Mouse (Mus musculus) brown adipose tissue, adult 24 weeks (tissue): Measurements from ENCODE around the gene Fry. TPM values are rescaled to one million over a fixed set of nuclear protein-coding genes. Genes with fewer than 3 reads are reported as not detected.

Source experiments
- H3K27ac ChIP-seq: fragments of 200-500 bp; replicated peaks from 2 replicates; pipeline ENCODE4 v1.5.1; 2012; ENCODE audit warnings: low read depth, mild to moderate bottlenecking, low read length
- H3K4me1 ChIP-seq: fragments of 200-500 bp; 2 replicates; pipeline ENCODE4 v1.6.1; 2012; ENCODE audit warnings: low read length, mixed read lengths; ENCODE audit not compliant: control insufficient read depth, insufficient read depth, insufficient read length
- H3K4me3 ChIP-seq: fragments of 200-500 bp; 2 replicates; pipeline ENCODE4 v1.5.1; 2012; ENCODE audit warnings: low read depth, mild to moderate bottlenecking, low read length, moderate library complexity; ENCODE audit not compliant: insufficient read depth
- polyA plus RNA-seq: library from polyadenylated mRNA; stranded (reverse); fragments of >200 nt; gene quantifications from 2 replicates; pipeline ENCODE4 v1.2.4, GENCODE M21; 2012; ENCODE audit not compliant: missing spikeins, insufficient read depth, insufficient read length

The Fry gene
- polyA plus RNA-seq, 1 experiment: 39.7 TPM

GRCm38 (mm10) chr5:150452004-150452626, 333.7 kb downstream of the Fry start:
- Histone ChIP-seq H3K27ac (peak overlapping the region; percentile 19), H3K4me3 (no peak overlapping the region), H3K4me1 (0 out of 2 replicates have a peak, but pooled peaks cover 4% of the 10 kb centered on the region)

DNA sequence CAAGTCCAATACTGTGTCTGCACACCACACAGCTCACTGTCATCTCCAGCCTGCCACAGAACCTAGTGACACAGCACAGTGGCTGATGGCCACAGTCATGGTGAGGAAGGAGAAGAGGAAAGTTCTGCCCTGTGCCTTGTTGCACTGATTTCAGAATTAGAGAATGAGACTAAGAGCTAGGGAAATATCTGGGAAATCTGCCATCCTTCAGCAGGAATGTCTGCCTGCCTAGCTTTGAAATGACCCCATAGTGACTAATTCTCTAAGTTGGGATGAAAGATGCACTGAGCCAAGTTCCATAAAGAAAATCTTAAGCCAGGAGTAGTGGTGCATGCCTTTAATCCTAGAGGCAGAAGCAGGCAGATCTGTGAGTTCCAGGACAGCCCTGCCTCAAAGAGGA, 334.2 kb downstream of the Fry start:
- Histone ChIP-seq H3K27ac (peak overlapping the region; percentile 19; the same call in 1 of the 2 replicates), H3K4me3 (no peak overlapping the region), H3K4me1 (0 out of 2 replicates have a peak, but pooled peaks cover 4% of the 10 kb centered on the region)

GRCm38 (mm10) chr5:150453490-150453889, 335.0 kb downstream of the Fry start:
- H3K27ac ChIP-seq: no peak overlapping the region
- no peak overlapping the region for H3K4me3 ChIP-seq
- peaks cover 7% of the 10 kb centered on the region; the same call in 1 of the 2 replicates for H3K4me1 ChIP-seq

DNA sequence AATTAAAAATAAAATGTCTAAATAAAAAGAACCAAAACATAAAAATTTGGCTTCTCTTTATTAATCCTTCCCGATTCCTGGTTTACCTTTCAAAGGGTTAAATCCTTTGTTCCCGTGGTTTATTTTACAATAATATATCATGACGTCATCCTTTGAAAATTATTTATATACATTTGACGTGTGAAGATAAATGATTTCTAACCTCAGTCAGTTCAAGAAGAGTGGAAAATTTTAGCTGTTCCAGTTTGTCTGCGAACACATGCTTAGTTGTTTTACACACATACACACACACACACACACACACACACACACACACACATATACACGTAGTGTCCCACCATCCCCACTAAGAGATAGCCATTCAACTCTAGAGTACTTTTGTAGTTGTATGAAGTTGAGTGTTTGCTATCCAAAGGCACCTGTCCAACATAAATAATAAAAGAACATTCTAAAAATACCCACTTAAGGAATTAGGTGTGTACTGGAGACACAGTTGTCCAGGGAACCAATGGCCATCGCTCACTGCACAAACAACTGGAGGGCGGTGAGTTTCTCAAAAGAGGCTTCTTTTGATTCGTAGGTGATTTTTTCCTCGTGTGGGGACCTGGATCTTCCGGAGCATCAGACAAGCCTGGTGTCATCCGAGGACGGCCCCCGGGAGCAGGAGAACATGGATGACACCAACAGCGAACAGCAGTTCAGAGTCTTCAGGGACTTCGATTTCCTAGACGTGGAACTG, 338.9 kb downstream of the Fry start:
- H3K4me1 ChIP-seq: peaks cover 5% of the 10 kb centered on the region
- H3K27ac ChIP-seq: peak overlapping the region; percentile 86
- peak overlapping the region; percentile 50 for H3K4me3 ChIP-seq

DNA sequence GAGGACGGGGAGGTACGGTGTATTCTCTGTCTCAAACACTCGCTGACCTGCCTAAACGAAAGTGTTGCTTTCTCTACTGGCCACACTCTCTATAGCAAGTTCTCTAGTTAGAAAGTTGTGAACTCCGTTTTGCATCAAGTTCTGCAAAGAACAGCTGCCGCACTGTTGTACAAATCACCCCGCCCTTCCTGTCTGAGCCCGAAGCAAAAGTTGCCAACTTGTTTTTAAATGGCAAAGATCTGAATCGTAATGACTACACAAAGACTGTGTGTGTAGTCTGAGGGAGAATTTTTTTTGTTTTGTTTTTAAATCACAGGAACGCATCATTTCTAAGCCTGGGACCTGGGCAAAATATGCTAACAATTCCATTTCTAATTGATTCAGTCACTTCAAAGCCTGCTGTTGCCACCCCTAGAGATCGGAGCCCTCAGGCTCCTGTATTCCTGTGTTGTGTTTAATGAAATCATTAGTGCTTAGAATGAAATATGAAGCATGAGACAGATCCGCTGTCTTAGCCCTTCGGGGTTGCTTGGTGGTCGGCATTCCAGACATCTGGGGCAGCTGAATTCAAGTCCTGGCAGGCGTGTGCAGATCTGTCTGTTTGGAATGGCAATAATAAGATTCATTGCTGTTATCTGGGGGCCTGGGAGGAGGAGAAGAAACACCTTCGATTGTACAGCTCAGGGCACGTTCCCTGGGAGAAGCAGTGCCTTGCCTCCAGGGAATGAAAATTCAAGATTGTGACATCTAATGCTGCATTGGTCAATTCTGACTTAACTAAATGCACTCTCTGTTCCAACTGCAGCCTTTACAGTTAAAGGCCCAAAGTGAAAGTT, 339.7 kb downstream of the Fry start:
- H3K4me1 ChIP-seq: peaks cover 5% of the 10 kb centered on the region
- H3K27ac ChIP-seq: peak overlapping the region; percentile 86
- H3K4me3 ChIP-seq: peak overlapping the region; percentile 50

GRCm38 (mm10) chr5:150459801-150460200, 341.4 kb downstream of the Fry start:
- Histone ChIP-seq H3K4me1 (peaks cover 5% of the 10 kb centered on the region), H3K4me3 (no peak overlapping the region), H3K27ac (no peak overlapping the region)

DNA sequence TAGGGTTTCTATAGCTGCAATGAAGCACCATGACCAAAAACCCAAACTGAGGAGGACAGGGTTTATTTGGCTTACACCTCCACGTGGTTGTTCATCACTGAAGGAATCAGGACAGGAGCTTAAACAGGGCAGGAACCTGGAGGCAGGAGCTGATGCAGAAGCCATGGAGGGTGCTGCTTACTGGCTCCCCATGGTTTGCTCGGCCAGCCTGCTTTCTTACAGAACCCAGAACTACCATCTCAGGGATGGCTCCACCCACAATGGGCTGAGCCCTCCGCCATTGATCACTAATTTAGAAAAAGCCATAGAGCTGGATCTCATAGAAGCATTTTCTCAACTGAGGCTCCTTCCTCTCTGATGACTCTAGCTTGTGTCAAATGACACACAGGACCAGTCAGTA, 346.3 kb downstream of the Fry start:
- peak overlapping the region; percentile 2 for H3K27ac ChIP-seq
- peaks cover 14% of the 10 kb centered on the region for H3K4me1 ChIP-seq
- no peak overlapping the region for H3K4me3 ChIP-seq

DNA sequence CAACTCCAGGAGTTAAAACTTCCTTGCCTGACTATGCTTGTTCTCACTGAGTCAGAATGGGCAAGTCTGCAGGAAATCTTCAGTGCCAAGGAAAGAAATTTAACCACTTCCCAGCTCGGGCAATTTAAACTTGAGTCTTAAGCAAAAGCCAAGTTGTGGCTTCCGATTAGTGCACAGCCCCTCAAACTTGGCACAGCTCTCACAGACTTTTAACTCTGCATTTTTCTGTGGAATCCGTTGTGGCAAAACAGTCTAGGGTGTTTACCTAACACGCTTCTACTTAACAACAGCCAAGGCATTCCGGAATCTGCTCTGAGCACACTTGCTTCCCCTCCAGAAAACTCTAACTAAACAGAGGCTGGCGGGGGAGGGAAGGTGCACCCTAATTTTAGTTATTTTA, 346.8 kb downstream of the Fry start:
- Histone ChIP-seq H3K27ac (peak overlapping the region; percentile 2), H3K4me3 (no peak overlapping the region)

GRCm38 (mm10) chr5:150466132-150466531, 347.7 kb downstream of the Fry start:
- peak overlapping the region; percentile 94 for H3K27ac ChIP-seq

More for the DNA sequence above, 346.8 kb downstream of the Fry start:
- peaks cover 14% of the 10 kb centered on the region for H3K4me1 ChIP-seq

GRCm38 (mm10) chr5:150468431-150468830, 350.0 kb downstream of the Fry start:
- no peak overlapping the region for H3K4me3 ChIP-seq

More at GRCm38 (mm10) chr5:150466132-150466531, 347.7 kb downstream of the Fry start:
- peaks cover 14% of the 10 kb centered on the region for H3K4me1 ChIP-seq
- peak overlapping the region; percentile 44 for H3K4me3 ChIP-seq

GRCm38 (mm10) chr5:150477364-150477763, 358.9 kb downstream of the Fry start:
- Histone ChIP-seq H3K4me3 (no peak overlapping the region), H3K27ac (no peak overlapping the region), H3K4me1 (peaks cover 2% of the 10 kb centered on the region; the same call in 1 of the 2 replicates)

More at GRCm38 (mm10) chr5:150468431-150468830, 350.0 kb downstream of the Fry start:
- Histone ChIP-seq H3K27ac (peak overlapping the region; percentile 92), H3K4me1 (peaks cover 14% of the 10 kb centered on the region)

- Histone ChIP-seq H3K27ac (peak overlapping the region; percentile 1; the same call in 1 of the 2 replicates), H3K4me3 (no peak overlapping the region), H3K4me1 (peaks cover 2% of the 10 kb centered on the region; the same call in 1 of the 2 replicates)
Observed at GRCm38 (mm10) chr5:150478612-150479011, 360.2 kb downstream of the Fry start.

- no peaks in the 10 kb centered on the region for H3K4me1 ChIP-seq
- no peak overlapping the region for H3K4me3 ChIP-seq
- H3K27ac ChIP-seq: no peak overlapping the region
Observed at GRCm38 (mm10) chr5:150485198-150485597, 366.8 kb downstream of the Fry start.

- Histone ChIP-seq H3K4me3 (no peak overlapping the region), H3K4me1 (no peaks in the 10 kb centered on the region), H3K27ac (no peak overlapping the region)
Observed at GRCm38 (mm10) chr5:150490285-150490684, 371.8 kb downstream of the Fry start.

- Histone ChIP-seq H3K4me1 (no peaks in the 10 kb centered on the region), H3K27ac (no peak overlapping the region), H3K4me3 (no peak overlapping the region)
Observed at GRCm38 (mm10) chr5:150490821-150491220, 372.4 kb downstream of the Fry start.
